35 mouse cellular contexts compared by ENCODE assay signal in genomic region chr16:25557181-25557580, GRCm38 (mm10).
"Had no signal": no experiment of that assay in that cellular context is flagged by ENCODE, and none has a peak within 500 bp of the region (broad histone marks: within the 10 kb centered on the region; RNA-seq: fewer than 3 reads in every experiment).

No protein-coding gene starts in this region.

- H3K9ac ChIP-seq: heart, embryonic 12.5 days; heart, embryonic 13.5 days; heart, embryonic 15.5 days; hindbrain, embryonic 12.5 days; hindbrain, embryonic 13.5 days; hindbrain, embryonic 14.5 days; hindbrain, embryonic 15.5 days; intestine, embryonic 15.5 days; kidney, embryonic 15.5 days had no signal

- H3K4me2 ChIP-seq: heart, embryonic 11.5 days; heart, embryonic 12.5 days; heart, embryonic 13.5 days; heart, embryonic 15.5 days; hindbrain, embryonic 12.5 days; hindbrain, embryonic 13.5 days; hindbrain, embryonic 14.5 days; hindbrain, embryonic 15.5 days; intestine, embryonic 15.5 days; kidney, embryonic 15.5 days had no signal

- H3K4me3 ChIP-seq: heart, embryonic 12.5 days; heart, embryonic 13.5 days; heart, embryonic 15.5 days; hindbrain, embryonic 10.5 days; hindbrain, embryonic 12.5 days; hindbrain, embryonic 13.5 days; hindbrain, embryonic 15.5 days; intestine, embryonic 15.5 days; kidney, embryonic 15.5 days; layer of hippocampus, adult 2 months; left cerebral cortex, adult 2 months had no signal

- DNase-seq: heart, postnatal 10 days; heart, postnatal 14 days; heart, postnatal 36 days; heart, postnatal 4 days; kidney, adult 11 months; kidney, adult 18-20 months; kidney, adult 2 months; kidney, adult 8-10 months; kidney, adult 9 months; kidney, postnatal 10 days; kidney, postnatal 14 days; kidney, postnatal 25 days; kidney, postnatal 36 days; kidney, postnatal 4 days; layer of hippocampus, adult 9-11 months; layer of hippocampus, postnatal 36 days had no signal

- H3K27ac ChIP-seq: heart, embryonic 13.5 days; heart, embryonic 15.5 days; hindbrain, embryonic 10.5 days; hindbrain, embryonic 12.5 days; hindbrain, embryonic 13.5 days; hindbrain, embryonic 14.5 days; hindbrain, embryonic 15.5 days; hindbrain, postnatal 0 days; intestine, embryonic 15.5 days; kidney, embryonic 15.5 days; kidney, postnatal 0 days; layer of hippocampus, adult 2 months; left cerebral cortex, adult 2 months had no signal

- H3K36me3 ChIP-seq: heart, embryonic 12.5 days; heart, embryonic 13.5 days; heart, embryonic 15.5 days; hindbrain, embryonic 10.5 days; hindbrain, embryonic 12.5 days; hindbrain, embryonic 13.5 days; hindbrain, embryonic 15.5 days; intestine, embryonic 15.5 days; kidney, embryonic 15.5 days had no signal

- H3K4me1 ChIP-seq: heart, embryonic 12.5 days; heart, embryonic 13.5 days; heart, embryonic 15.5 days; hindbrain, embryonic 10.5 days; hindbrain, embryonic 12.5 days; hindbrain, embryonic 13.5 days; hindbrain, embryonic 15.5 days; intestine, embryonic 15.5 days; kidney, embryonic 15.5 days had no signal

- ATAC-seq: hindbrain, embryonic 16.5 days; hindbrain, postnatal 0 days; inflammation-experienced regulatory T-cells, adult 6 months; intestine, embryonic 15.5 days; intestine, embryonic 16.5 days; intestine, postnatal 0 days had no signal

- H3K27me3 ChIP-seq: heart, embryonic 12.5 days; heart, embryonic 13.5 days; heart, embryonic 15.5 days; hindbrain, embryonic 12.5 days; hindbrain, embryonic 13.5 days; hindbrain, embryonic 15.5 days; intestine, embryonic 15.5 days; kidney, embryonic 15.5 days had no signal
